Mouse (Mus musculus) heart, embryonic 16.5 days (tissue): Measurements from ENCODE around the gene Gm20388. TPM values are rescaled to one million over a fixed set of nuclear protein-coding genes. Genes with fewer than 3 reads are reported as not detected.

ENCODE experiments used
- ATAC-seq: fragments of 200-750 bp; cut with Nextera tagmentation; replicated peaks from 2 replicates; pipeline ENCODE4 v1.8.0; 2017; ENCODE audit warnings: moderate number of reproducible peaks; ENCODE audit not compliant: insufficient read depth, low FRiP score; ENCODE audit errors: extremely low read depth
- H3K27ac ChIP-seq: fragments of 300-500 bp; sonication (generic); 2 replicates; pipeline ENCODE4 v1.5.1; 2014; ENCODE audit warnings: mild to moderate bottlenecking, low read length, control low read depth, moderate library complexity
- H3K27me3 ChIP-seq: fragments of 300-500 bp; sonication (generic); 2 replicates; pipeline ENCODE4 v1.6.1; 2014; ENCODE audit warnings: low read length, mixed read lengths; ENCODE audit not compliant: control insufficient read depth, insufficient read depth
- H3K36me3 ChIP-seq: fragments of 300-500 bp; sonication (generic); 2 replicates; pipeline ENCODE4 v1.6.1; 2014; ENCODE audit not compliant: control insufficient read depth, insufficient read depth
- H3K4me1 ChIP-seq: fragments of 300-500 bp; sonication (generic); 2 replicates; pipeline ENCODE4 v1.6.1; 2014; ENCODE audit warnings: low read length, mixed read lengths; ENCODE audit not compliant: control insufficient read depth, insufficient read depth
- H3K4me2 ChIP-seq: fragments of 300-500 bp; sonication (generic); 2 replicates; pipeline ENCODE4 v1.6.1; 2014; ENCODE audit warnings: low read depth, mild to moderate bottlenecking, control low read depth, low read length
- H3K4me3 ChIP-seq: fragments of 300-500 bp; sonication (generic); 2 replicates; pipeline ENCODE4 v1.5.1; 2014; ENCODE audit warnings: mild to moderate bottlenecking, control low read depth, low read length
- H3K9ac ChIP-seq: fragments of 300-500 bp; sonication (generic); 2 replicates; pipeline ENCODE4 v1.6.1; 2014; ENCODE audit warnings: low read length, control low read depth
- H3K9me3 ChIP-seq: fragments of 300-500 bp; sonication (generic); replicated peaks from 2 replicates; pipeline ENCODE4 v1.6.1; 2016; ENCODE audit warnings: low read length; ENCODE audit not compliant: control insufficient read depth
- WGBS: fragments of 180-500 bp; shearing (Covaris S2); extraction: QIAGEN DNeasy Blood & Tissue Kit; methylation state at CpG from one replicate; pipeline ENCODE4 v1.1.7; 2014; 5-methylcytosine and 5-hydroxymethylcytosine counted together
- polyA plus RNA-seq: library from polyadenylated mRNA; unstranded; fragments of >200 nt; fragmentation: Nextera tagmentation; extraction: Ambion mirVana; gene quantifications from 2 replicates; pipeline ENCODE4 v1.2.1, GENCODE M21; 2015

Gm20388 gene
- polyA plus RNA-seq, 1 experiment from 2014 or later: 4.5 TPM

GRCm38 (mm10) chr8:121798401-121798800 is 1887.8 kb downstream of the Gm20388 start:
- no peak overlapping the region for H3K9ac ChIP-seq
- no peak overlapping the region for H3K4me3 ChIP-seq
- WGBS: 48% methylated on average over 6 of the region's 6 CpGs
- no peaks in the 10 kb centered on the region for H3K9me3 ChIP-seq
- H3K4me1 ChIP-seq: peaks cover 25% of the 10 kb centered on the region
- H3K27ac ChIP-seq: no peak overlapping the region
- H3K27me3 ChIP-seq: no peaks in the 10 kb centered on the region
- H3K4me2 ChIP-seq: no peak overlapping the region
- peaks cover 7% of the 10 kb centered on the region; the same call in 1 of the 2 replicates for H3K36me3 ChIP-seq
- no peak for ATAC-seq

- H3K27ac ChIP-seq: no peak overlapping the region
- H3K36me3 ChIP-seq: peaks cover 23% of the 10 kb centered on the region
- no peak overlapping the region for H3K4me3 ChIP-seq
- H3K9ac ChIP-seq: no peak overlapping the region
- peaks cover 12% of the 10 kb centered on the region for H3K4me1 ChIP-seq
- no peak for ATAC-seq
- H3K27me3 ChIP-seq: no peaks in the 10 kb centered on the region
- no peaks in the 10 kb centered on the region for H3K9me3 ChIP-seq
- H3K4me2 ChIP-seq: no peak overlapping the region
- 93% methylated on average over 5 of the region's 5 CpGs for WGBS
Observed at GRCm38 (mm10) chr8:121804829-121805228, 1894.2 kb downstream of the Gm20388 start.

GRCm38 (mm10) chr8:121806126-121806525 is 1895.5 kb downstream of the Gm20388 start:
- H3K4me1 ChIP-seq: peaks cover 5% of the 10 kb centered on the region; the same call in 1 of the 2 replicates
- H3K27me3 ChIP-seq: no peaks in the 10 kb centered on the region
- H3K27ac ChIP-seq: no peak overlapping the region
- ATAC-seq: no peak
- no peak overlapping the region for H3K9ac ChIP-seq
- no peak overlapping the region for H3K4me3 ChIP-seq
- H3K36me3 ChIP-seq: peaks cover 21% of the 10 kb centered on the region
- 90% methylated on average over 13 of the region's 13 CpGs for WGBS
- no peaks in the 10 kb centered on the region for H3K9me3 ChIP-seq
- no peak overlapping the region for H3K4me2 ChIP-seq

GRCm38 (mm10) chr8:121808032-121808431 is 1897.4 kb downstream of the Gm20388 start:
- no peaks in the 10 kb centered on the region for H3K27me3 ChIP-seq
- 0 out of 2 replicates have a peak, but pooled peaks cover 2% of the 10 kb centered on the region for H3K4me1 ChIP-seq
- no peak overlapping the region for H3K4me3 ChIP-seq
- 71% methylated on average over 11 of the region's 11 CpGs for WGBS
- peaks cover 20% of the 10 kb centered on the region for H3K36me3 ChIP-seq
- no peak overlapping the region for H3K27ac ChIP-seq
- no peaks in the 10 kb centered on the region for H3K9me3 ChIP-seq
- H3K4me2 ChIP-seq: no peak overlapping the region
- H3K9ac ChIP-seq: no peak overlapping the region
- no peak for ATAC-seq

- 0 out of 2 replicates have a peak, but pooled peaks have one; percentile 42 for ATAC-seq
- H3K9ac ChIP-seq: no peak overlapping the region
- H3K36me3 ChIP-seq: peaks cover 14% of the 10 kb centered on the region
Observed at GRCm38 (mm10) chr8:121809524-121810155, 1899.0 kb downstream of the Gm20388 start.

GRCm38 (mm10) chr8:121811502-121811901 is 1900.9 kb downstream of the Gm20388 start:
- H3K4me3 ChIP-seq: no peak overlapping the region
- WGBS: 86% methylated on average over 3 of the region's 3 CpGs
- no peak overlapping the region for H3K9ac ChIP-seq
- 0 out of 2 replicates have a peak, but pooled peaks cover 2% of the 10 kb centered on the region for H3K4me1 ChIP-seq
- H3K27me3 ChIP-seq: no peaks in the 10 kb centered on the region
- no peaks in the 10 kb centered on the region for H3K9me3 ChIP-seq
- no peak for ATAC-seq
- no peak overlapping the region for H3K27ac ChIP-seq
- no peaks in the 10 kb centered on the region; the same call in 1 of the 2 replicates for H3K36me3 ChIP-seq
- H3K4me2 ChIP-seq: no peak overlapping the region

More at GRCm38 (mm10) chr8:121809524-121810155, 1899.0 kb downstream of the Gm20388 start:
- 0 out of 2 replicates have a peak overlapping the region, but pooled peaks have one; percentile 16 for H3K27ac ChIP-seq
- H3K4me1 ChIP-seq: 0 out of 2 replicates have a peak, but pooled peaks cover 2% of the 10 kb centered on the region
- H3K4me3 ChIP-seq: no peak overlapping the region
- WGBS: 76% methylated on average over 11 of the region's 11 CpGs
- no peaks in the 10 kb centered on the region for H3K27me3 ChIP-seq
- H3K9me3 ChIP-seq: no peaks in the 10 kb centered on the region
- no peak overlapping the region for H3K4me2 ChIP-seq

GRCm38 (mm10) chr8:121811931-121812570 is 1901.4 kb downstream of the Gm20388 start:
- WGBS: 81% methylated on average over 12 of the region's 12 CpGs
- no peaks in the 10 kb centered on the region for H3K9me3 ChIP-seq
- H3K27me3 ChIP-seq: no peaks in the 10 kb centered on the region
- H3K36me3 ChIP-seq: no peaks in the 10 kb centered on the region; the same call in 1 of the 2 replicates
- no peak for ATAC-seq
- no peak overlapping the region for H3K4me2 ChIP-seq
- no peak overlapping the region for H3K9ac ChIP-seq
- 0 out of 2 replicates have a peak, but pooled peaks cover 2% of the 10 kb centered on the region for H3K4me1 ChIP-seq
- H3K27ac ChIP-seq: no peak overlapping the region
- H3K4me3 ChIP-seq: no peak overlapping the region

- ATAC-seq: no peak
- Histone ChIP-seq H3K36me3 (peaks cover 3% of the 10 kb centered on the region), H3K27me3 (no peaks in the 10 kb centered on the region), H3K27ac (no peak overlapping the region), H3K9me3 (no peaks in the 10 kb centered on the region), H3K9ac (no peak overlapping the region), H3K4me1 (no peaks in the 10 kb centered on the region), H3K4me3 (no peak overlapping the region), H3K4me2 (no peak overlapping the region)
- WGBS: 78% methylated on average over 7 of the region's 7 CpGs
Observed at GRCm38 (mm10) chr8:121818226-121818625, 1907.6 kb downstream of the Gm20388 start.

GRCm38 (mm10) chr8:121820840-121821239 is 1910.2 kb downstream of the Gm20388 start:
- H3K27me3 ChIP-seq: no peaks in the 10 kb centered on the region
- H3K9ac ChIP-seq: no peak overlapping the region
- H3K27ac ChIP-seq: no peak overlapping the region
- ATAC-seq: no peak
- no peaks in the 10 kb centered on the region for H3K4me1 ChIP-seq
- H3K9me3 ChIP-seq: no peaks in the 10 kb centered on the region
- no peak overlapping the region for H3K4me2 ChIP-seq
- no peak overlapping the region for H3K4me3 ChIP-seq
- peaks cover 3% of the 10 kb centered on the region; the same call in 1 of the 2 replicates for H3K36me3 ChIP-seq
- 87% methylated on average over 6 of the region's 6 CpGs for WGBS
